Mouse (Mus musculus) megakaryocyte, embryonic 14.5 days (primary cell): ENCODE results near the gene Fgf12.

Experiments
- FLI1 ChIP-seq: IDR thresholded peaks from 2 replicates; pipeline ENCODE4 v1.6.1; 2012; ENCODE audit warnings: low read length, inconsistent platforms, mixed read lengths
- GATA1 ChIP-seq: IDR thresholded peaks from 3 replicates; pipeline ENCODE4 v1.6.1; 2012; ENCODE audit warnings: mixed read lengths, low read length, inconsistent platforms, borderline replicate concordance

- TF ChIP-seq FLI1 (no peak), GATA1 (no peak)
These were observed 63.9 kb downstream of the Fgf12 start for GRCm38 (mm10) chr16:28688861-28689385.
